Mouse (Mus musculus) erythroblast, embryonic 14.5 days (primary cell): ENCODE measurements around the gene Fstl4.

Experiments used
- GATA1 ChIP-seq: IDR thresholded peaks from 2 replicates; pipeline ENCODE4 v1.6.1; 2012; ENCODE audit warnings: low read length, inconsistent platforms, mixed read lengths
- TAL1 ChIP-seq: IDR thresholded peaks from 3 replicates; pipeline ENCODE4 v1.6.1; 2012; ENCODE audit warnings: low read length, inconsistent platforms, mixed read lengths

GRCm38 (mm10) chr11:53197111-53197510 lies 432.7 kb downstream of the Fstl4 start:
- no peak for TF ChIP-seq GATA1
- TF ChIP-seq TAL1 = no peak
